Mouse (Mus musculus) stomach, embryonic 15.5 days (tissue): ENCODE results near the gene Apobec3. TPM values are rescaled to one million over a fixed set of nuclear protein-coding genes. Genes with fewer than 3 reads are reported as not detected.
A peak's percentile ranks its signal among the peaks of the same experiment; 100 is the strongest.

ENCODE experiments used
- ATAC-seq: fragments of 200-750 bp; cut with Nextera tagmentation; 2 replicates; pipeline ENCODE4 v1.8.0; 2017; ENCODE audit warnings: low read depth, moderate number of reproducible peaks, moderate TSS enrichment; ENCODE audit not compliant: insufficient read depth, low FRiP score
- H3K27ac ChIP-seq: fragments of 300-500 bp; sonication (generic); 2 replicates; pipeline ENCODE4 v1.5.1; 2015; ENCODE audit warnings: mild to moderate bottlenecking, inconsistent platforms
- H3K27me3 ChIP-seq: fragments of 300-500 bp; sonication (generic); replicated peaks from 2 replicates; pipeline ENCODE4 v1.6.1; 2015; ENCODE audit warnings: inconsistent platforms
- H3K36me3 ChIP-seq: fragments of 300-500 bp; sonication (generic); 2 replicates; pipeline ENCODE4 v1.6.1; 2015; ENCODE audit warnings: inconsistent platforms
- H3K4me1 ChIP-seq: fragments of 300-500 bp; sonication (generic); 2 replicates; pipeline ENCODE4 v1.6.1; 2015; ENCODE audit warnings: inconsistent platforms
- H3K4me2 ChIP-seq: fragments of 300-500 bp; sonication (generic); 2 replicates; pipeline ENCODE4 v1.6.1; 2015; ENCODE audit warnings: mild to moderate bottlenecking, inconsistent platforms
- H3K4me3 ChIP-seq: fragments of 300-500 bp; sonication (generic); replicated peaks from 2 replicates; pipeline ENCODE4 v1.5.1; 2015; ENCODE audit warnings: inconsistent platforms
- H3K9ac ChIP-seq: fragments of 300-500 bp; sonication (generic); 2 replicates; pipeline ENCODE4 v1.6.1; 2015; ENCODE audit warnings: inconsistent platforms
- H3K9me3 ChIP-seq: fragments of 300-500 bp; sonication (generic); 2 replicates; pipeline ENCODE4 v1.6.1; 2016; ENCODE audit warnings: inconsistent platforms
- WGBS: fragments of 180-500 bp; shearing (Covaris S2); methylation state at CpG from one replicate; pipeline ENCODE4 v1.1.7; 2015; 5-methylcytosine and 5-hydroxymethylcytosine counted together
- polyA plus RNA-seq: library from polyadenylated mRNA; unstranded; fragments of >200 nt; fragmentation: Nextera tagmentation; extraction: Ambion mirVana; gene quantifications from 2 replicates; pipeline ENCODE4 v1.2.1, GENCODE M21; 2015

Apobec3 gene
- polyA plus RNA-seq, 1 experiment from 2014 or later, result 22.4 TPM

GRCm38 (mm10) chr15:79911339-79911738 is 19.9 kb downstream of the Apobec3 start:
- Histone ChIP-seq H3K27ac (no peak overlapping the region), H3K36me3 (no peaks in the 10 kb centered on the region), H3K9ac (no peak overlapping the region), H3K4me2 (no peak overlapping the region), H3K4me3 (no peak overlapping the region), H3K4me1 (no peaks in the 10 kb centered on the region), H3K27me3 (no peaks in the 10 kb centered on the region), H3K9me3 (no peaks in the 10 kb centered on the region)
- no peak for ATAC-seq
- 84% methylated on average over 8 of the region's 8 CpGs for WGBS

- Histone ChIP-seq H3K27ac (no peak overlapping the region), H3K4me1 (no peaks in the 10 kb centered on the region), H3K9me3 (no peaks in the 10 kb centered on the region), H3K36me3 (no peaks in the 10 kb centered on the region), H3K27me3 (no peaks in the 10 kb centered on the region), H3K4me3 (no peak overlapping the region), H3K9ac (no peak overlapping the region), H3K4me2 (no peak overlapping the region)
- ATAC-seq, result no peak
- WGBS, result 75% methylated on average over 6 of the region's 6 CpGs
These were observed 22.4 kb downstream of the Apobec3 start for GRCm38 (mm10) chr15:79913761-79914346.

- Histone ChIP-seq H3K4me1 (no peaks in the 10 kb centered on the region), H3K36me3 (no peaks in the 10 kb centered on the region), H3K27me3 (no peaks in the 10 kb centered on the region), H3K4me3 (no peak overlapping the region), H3K4me2 (no peak overlapping the region), H3K9me3 (no peaks in the 10 kb centered on the region), H3K27ac (no peak overlapping the region), H3K9ac (no peak overlapping the region)
- 84% methylated on average over 3 of the region's 3 CpGs for WGBS
- ATAC-seq, result no peak
These were observed 22.9 kb downstream of the Apobec3 start for GRCm38 (mm10) chr15:79914357-79914756.

GRCm38 (mm10) chr15:79916150-79916549 is 24.7 kb downstream of the Apobec3 start:
- H3K9ac ChIP-seq, result no peak overlapping the region
- WGBS, result 76% methylated on average over 5 of the region's 5 CpGs
- ATAC-seq, result no peak

GRCm38 (mm10) chr15:79917111-79917720 is 25.8 kb downstream of the Apobec3 start:
- no peak for ATAC-seq
- Histone ChIP-seq H3K27me3 (no peaks in the 10 kb centered on the region), H3K4me1 (no peaks in the 10 kb centered on the region), H3K4me3 (no peak overlapping the region), H3K9me3 (no peaks in the 10 kb centered on the region), H3K9ac (no peak overlapping the region), H3K4me2 (no peak overlapping the region), H3K27ac (no peak overlapping the region), H3K36me3 (0 out of 2 replicates have a peak, but pooled peaks cover 4% of the 10 kb centered on the region)
- 86% methylated on average over 14 of the region's 14 CpGs for WGBS

More at GRCm38 (mm10) chr15:79916150-79916549, 24.7 kb downstream of the Apobec3 start:
- H3K27ac ChIP-seq, result no peak overlapping the region
- H3K4me1 ChIP-seq, result no peaks in the 10 kb centered on the region
- no peaks in the 10 kb centered on the region for H3K9me3 ChIP-seq
- H3K27me3 ChIP-seq, result no peaks in the 10 kb centered on the region
- no peak overlapping the region for H3K4me2 ChIP-seq
- no peaks in the 10 kb centered on the region for H3K36me3 ChIP-seq
- H3K4me3 ChIP-seq, result no peak overlapping the region

DNA sequence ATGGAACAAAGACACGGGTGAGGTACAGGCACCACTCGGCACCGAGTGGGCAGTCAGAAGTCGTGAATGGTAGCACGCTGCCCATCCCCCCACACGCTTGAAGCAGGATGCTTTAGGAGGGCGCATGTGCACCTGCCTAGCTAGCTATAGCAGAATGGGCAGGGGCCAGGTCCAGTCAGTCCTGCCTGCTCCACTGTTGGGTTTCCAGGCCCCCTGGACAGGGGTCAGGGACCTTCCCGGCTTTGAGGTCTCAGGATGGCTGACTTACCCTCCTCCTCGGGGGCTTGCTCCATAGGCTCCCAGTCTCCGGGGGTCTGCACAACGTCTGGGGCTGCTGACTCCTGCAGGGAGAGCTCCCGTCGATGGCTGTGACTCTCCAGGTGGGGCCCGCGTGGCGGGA is 27.0 kb downstream of the Apobec3 start:
- no peaks in the 10 kb centered on the region for H3K27me3 ChIP-seq
- 0 out of 2 replicates have a peak, but pooled peaks cover 5% of the 10 kb centered on the region for H3K36me3 ChIP-seq
- H3K4me1 ChIP-seq, result no peaks in the 10 kb centered on the region
- H3K9ac ChIP-seq, result no peak overlapping the region
- no peaks in the 10 kb centered on the region for H3K9me3 ChIP-seq
- no peak overlapping the region for H3K4me2 ChIP-seq
- H3K27ac ChIP-seq, result no peak overlapping the region
- no peak for ATAC-seq
- WGBS, result 85% methylated on average over 16 of the region's 16 CpGs
- no peak overlapping the region for H3K4me3 ChIP-seq

- Histone ChIP-seq H3K9ac (no peak overlapping the region), H3K4me2 (no peak overlapping the region), H3K4me1 (no peaks in the 10 kb centered on the region), H3K36me3 (0 out of 2 replicates have a peak, but pooled peaks cover 5% of the 10 kb centered on the region), H3K4me3 (no peak overlapping the region), H3K27me3 (no peaks in the 10 kb centered on the region), H3K27ac (no peak overlapping the region), H3K9me3 (no peaks in the 10 kb centered on the region)
- 57% methylated on average over 2 of the region's 2 CpGs for WGBS
- no peak for ATAC-seq
These were observed 28.3 kb downstream of the Apobec3 start for GRCm38 (mm10) chr15:79919787-79920186.

GRCm38 (mm10) chr15:79926856-79927416 is 35.5 kb downstream of the Apobec3 start:
- H3K27me3 ChIP-seq, result no peaks in the 10 kb centered on the region
- H3K9me3 ChIP-seq, result no peaks in the 10 kb centered on the region
- peak overlapping the region; percentile 74 for H3K27ac ChIP-seq
- H3K9ac ChIP-seq, result no peak overlapping the region
- peaks cover 16% of the 10 kb centered on the region for H3K4me1 ChIP-seq
- H3K4me3 ChIP-seq, result peak overlapping the region; percentile 55; the same call in 1 of the 2 replicates
- H3K36me3 ChIP-seq, result 0 out of 2 replicates have a peak, but pooled peaks cover 4% of the 10 kb centered on the region
- ATAC-seq, result no peak
- H3K4me2 ChIP-seq, result peak overlapping the region; percentile 78
- WGBS, result 69% methylated on average over 11 of the region's 11 CpGs

DNA sequence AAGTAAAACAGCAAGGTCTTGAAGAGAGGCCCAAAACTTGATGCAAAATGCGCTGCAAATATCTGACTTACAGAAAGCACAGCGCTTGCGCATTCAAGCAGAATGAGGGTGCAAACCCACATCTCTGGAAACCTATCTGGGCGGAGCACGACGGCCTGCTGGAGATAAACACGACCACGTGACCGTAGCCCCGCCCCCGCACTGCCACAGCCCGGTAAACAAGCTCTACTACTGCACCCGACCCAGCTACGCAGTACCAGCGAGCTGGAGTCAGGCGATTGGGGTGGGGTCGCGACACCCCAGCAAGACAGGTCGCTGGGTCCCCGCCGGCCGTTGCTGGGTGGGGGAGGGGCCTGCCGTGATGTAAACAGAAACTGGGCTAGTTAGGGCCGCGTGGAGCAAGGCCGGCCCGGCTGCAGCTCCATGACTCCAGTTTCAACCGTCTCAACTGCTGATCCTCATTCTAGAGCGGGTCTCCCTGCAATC is 36.2 kb downstream of the Apobec3 start:
- Histone ChIP-seq H3K27me3 (peaks cover under 1% of the 10 kb centered on the region), H3K9me3 (no peaks in the 10 kb centered on the region), H3K4me2 (peak overlapping the region; percentile 78), H3K4me1 (peaks cover 21% of the 10 kb centered on the region), H3K36me3 (no peaks in the 10 kb centered on the region), H3K9ac (no peak overlapping the region), H3K27ac (peak overlapping the region; percentile 74), H3K4me3 (peak overlapping the region; percentile 55)
- peak; percentile 84 for ATAC-seq
- WGBS, result under 1% methylated on average over 29 of the region's 29 CpGs

DNA sequence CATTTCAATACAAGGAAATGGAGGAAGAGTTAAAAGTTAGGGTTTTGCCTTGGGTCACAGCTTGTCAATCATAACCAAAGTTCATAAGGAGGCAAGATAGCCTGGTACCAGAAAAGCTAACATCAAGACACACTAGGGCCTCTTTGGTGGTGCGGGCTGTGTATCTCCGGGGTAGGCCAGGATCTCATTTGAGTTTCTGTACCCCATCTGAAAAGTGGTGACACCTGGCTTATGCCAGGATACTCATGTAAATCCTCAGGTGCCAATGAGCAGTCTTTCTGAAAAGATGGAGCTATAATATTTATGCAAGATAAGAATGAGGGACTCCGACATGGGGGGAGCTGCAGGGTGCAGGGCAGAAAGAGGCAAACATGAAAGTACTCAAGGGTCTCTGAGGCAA is 36.9 kb downstream of the Apobec3 start:
- Histone ChIP-seq H3K4me2 (peak overlapping the region; percentile 78), H3K36me3 (no peaks in the 10 kb centered on the region), H3K27me3 (peaks cover 7% of the 10 kb centered on the region), H3K4me3 (peak overlapping the region; percentile 55; the same call in 1 of the 2 replicates), H3K4me1 (peaks cover 25% of the 10 kb centered on the region), H3K9me3 (no peaks in the 10 kb centered on the region), H3K27ac (peak overlapping the region; percentile 74; the same call in 1 of the 2 replicates), H3K9ac (no peak overlapping the region)
- WGBS, result 82% methylated on average over 3 of the region's 3 CpGs
- ATAC-seq, result no peak

GRCm38 (mm10) chr15:79928736-79929135 is 37.3 kb downstream of the Apobec3 start:
- Histone ChIP-seq H3K4me1 (peaks cover 29% of the 10 kb centered on the region), H3K4me2 (no peak overlapping the region), H3K27ac (no peak overlapping the region), H3K9ac (no peak overlapping the region), H3K4me3 (no peak overlapping the region), H3K27me3 (peaks cover 11% of the 10 kb centered on the region), H3K9me3 (no peaks in the 10 kb centered on the region), H3K36me3 (no peaks in the 10 kb centered on the region)
- 85% methylated on average over 2 of the region's 2 CpGs for WGBS
- ATAC-seq, result no peak

GRCm38 (mm10) chr15:79929734-79930133 is 38.3 kb downstream of the Apobec3 start:
- Histone ChIP-seq H3K9me3 (no peaks in the 10 kb centered on the region), H3K27me3 (peaks cover 14% of the 10 kb centered on the region), H3K4me1 (peaks cover 30% of the 10 kb centered on the region), H3K9ac (no peak overlapping the region), H3K4me3 (no peak overlapping the region), H3K4me2 (no peak overlapping the region), H3K36me3 (no peaks in the 10 kb centered on the region), H3K27ac (no peak overlapping the region)
- no peak for ATAC-seq
- WGBS, result 84% methylated on average over 3 of the region's 3 CpGs
